Mouse (Mus musculus) monocyte, adult 59 days (primary cell): ENCODE results near the gene 2310033P09Rik. TPM values are rescaled to one million over a fixed set of nuclear protein-coding genes. Genes with fewer than 3 reads are reported as not detected.

Source experiments
- total RNA-seq, 2 experiments: library from RNA; stranded (reverse); gene quantifications; one replicate each; pipeline ENCODE4 v1.2.4; 2023

The 2310033P09Rik gene
- total RNA-seq = 10 to 100 TPM; 16.8 to 19.8 TPM

GRCm38 (mm10) chr11:59208153-59208831 is at the start of gene 2310033P09Rik:
Gene 2310033P09Rik (plus strand): TSS chr11:59208321.

GRCm38 (mm10) chr11:59163255-59164236 is 44.6 kb upstream of the 2310033P09Rik start, which contains the start of gene Iba57:
Gene Iba57 (minus strand): TSS chr11:59163739.

GRCm38 (mm10) chr11:59182864-59183331 is 25.2 kb upstream of the 2310033P09Rik start, which contains the start of gene Gjc2:
Gene Gjc2 (minus strand): TSS chr11:59183213.

GRCm38 (mm10) chr11:59192059-59192386 is 16.1 kb upstream of the 2310033P09Rik start, which contains the start of gene Guk1:
Gene Guk1 (minus strand): TSS chr11:59192212.

GRCm38 (mm10) chr11:59202081-59202995 is 5.8 kb upstream of the 2310033P09Rik start, which contains the start of gene Mrpl55:
Gene Mrpl55 (plus strand): TSS chr11:59202486.

GRCm38 (mm10) chr11:59228122-59228953 is 20.2 kb downstream of the 2310033P09Rik start, which contains the start of gene Arf1:
Gene Arf1 (minus strand): TSS chr11:59228270.

Other genes with a start within 250 kb of the 2310033P09Rik start
- 10 to 100 TPM; 40.7 to 41.1 TPM for gene Trim11, start 230.2 kb upstream of the 2310033P09Rik start, total RNA-seq
- gene Obscn, start 71.9 kb upstream of the 2310033P09Rik start, total RNA-seq = under 1 TPM in 1 of 2 experiments, not detected in 1; 0.16 TPM
- gene Iba57, start 44.6 kb upstream of the 2310033P09Rik start, total RNA-seq = 10 to 100 TPM in 1 of 2 experiments, 1 to 10 TPM in 1; 9.9 to 10.6 TPM
- not detected for gene Gjc2, start 25.1 kb upstream of the 2310033P09Rik start, total RNA-seq
- gene Guk1, start 16.1 kb upstream of the 2310033P09Rik start, total RNA-seq = 10 to 100 TPM; 18.5 to 23.3 TPM
- gene Mrpl55, start 5.8 kb upstream of the 2310033P09Rik start, total RNA-seq = 10 to 100 TPM; 11.1 to 16.3 TPM
- gene Arf1, start 19.9 kb downstream of the 2310033P09Rik start, total RNA-seq = 100 to 1,000 TPM; 337 to 350 TPM
- gene Wnt3a, start 82.4 kb downstream of the 2310033P09Rik start, total RNA-seq = not detected
- not detected for gene Wnt9a, start 98.6 kb downstream of the 2310033P09Rik start, total RNA-seq
- gene Prss38, start 167.3 kb downstream of the 2310033P09Rik start, total RNA-seq = not detected
- gene Jmjd4, start 241.7 kb downstream of the 2310033P09Rik start, total RNA-seq = 1 to 10 TPM; 3.0 to 3.1 TPM
- 1 to 10 TPM; 5.7 to 5.9 TPM for gene Snap47, start 242.9 kb downstream of the 2310033P09Rik start, total RNA-seq